Mouse (Mus musculus): ENCODE results near the gene Ifi207. TPM values are rescaled to one million over a fixed set of nuclear protein-coding genes. Genes with fewer than 3 reads are reported as not detected.
"Not testable (repeated sequence)": the region's sequence is repeated elsewhere in the genome, so short reads cannot be mapped to it uniquely, and the experiment has no call there.

Ifi207 gene
- polyA plus RNA-seq, 1 experiment from 2014 or later = 1.1 TPM

DNA sequence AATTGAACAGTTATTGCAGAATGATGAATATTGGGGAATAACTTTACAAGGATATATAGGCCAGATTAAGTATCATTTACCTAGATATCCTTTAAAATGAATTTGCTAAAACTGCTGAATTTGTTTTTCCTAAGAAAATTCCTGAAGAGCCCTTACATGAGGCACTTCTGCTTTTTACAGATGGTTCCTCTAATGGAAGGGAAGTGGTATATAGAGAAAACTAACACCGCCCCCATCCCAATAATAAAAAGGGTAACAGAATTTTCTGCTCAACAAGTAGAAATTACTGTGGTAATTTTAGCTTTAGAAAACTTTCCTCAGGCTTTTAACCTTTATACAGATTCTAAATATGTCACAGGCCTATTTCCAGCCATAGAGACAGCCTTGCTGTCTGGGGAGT lies 47.3 kb downstream of the Ifi207 start:
- no peak for ATAC-seq (ENCODE audit: insufficient read depth, low FRiP score)
- H3K4me3 ChIP-seq (replicated peaks; ENCODE audit: low read length) = no peak overlapping the region
- H3K9me3 ChIP-seq (replicated peaks; ENCODE audit: control insufficient read depth, low read length) = no peaks in the 10 kb centered on the region
- no peak overlapping the region for H3K9ac ChIP-seq (ENCODE audit: low read length)
- H3K36me3 ChIP-seq (ENCODE audit: control insufficient read depth, insufficient read depth, low read length) = no peaks in the 10 kb centered on the region
- no peak overlapping the region for H3K27ac ChIP-seq (ENCODE audit: low read length)
- H3K4me1 ChIP-seq (ENCODE audit: control insufficient read depth, insufficient read depth, low read length) = no peaks in the 10 kb centered on the region
- no peaks in the 10 kb centered on the region for H3K27me3 ChIP-seq (ENCODE audit: control insufficient read depth, insufficient read depth, low read length)
- H3K4me2 ChIP-seq (ENCODE audit: low read depth, low read length) = no peak overlapping the region
- 84% methylated on average over 1 of the region's 1 CpGs for WGBS

DNA sequence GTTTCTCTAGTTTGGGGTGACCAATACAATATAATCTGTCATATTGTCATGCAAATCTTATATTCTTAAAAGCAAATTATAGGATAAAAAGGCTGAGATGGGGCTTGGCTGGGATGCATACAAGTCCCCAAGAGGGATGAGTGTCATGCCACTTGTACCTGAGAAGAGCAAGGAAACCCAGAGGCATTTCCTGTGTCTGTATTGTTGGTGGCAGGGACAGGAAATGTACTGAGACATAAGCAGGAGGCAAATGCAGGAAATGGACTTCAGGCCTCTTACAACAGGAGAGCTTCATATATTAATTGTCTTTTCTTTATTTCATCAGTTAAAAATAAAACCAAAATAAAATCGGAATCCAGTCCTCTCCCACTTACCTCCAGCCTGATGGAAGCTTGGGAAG lies 62.9 kb downstream of the Ifi207 start:
- not testable (repeated sequence) for H3K4me1 ChIP-seq (ENCODE audit: control insufficient read depth, insufficient read depth, low read length); H3K9me3 ChIP-seq (replicated peaks; ENCODE audit: control insufficient read depth, low read length); H3K9ac ChIP-seq (ENCODE audit: low read length); H3K36me3 ChIP-seq (ENCODE audit: control insufficient read depth, insufficient read depth, low read length); H3K27ac ChIP-seq (ENCODE audit: low read length); H3K27me3 ChIP-seq (ENCODE audit: control insufficient read depth, insufficient read depth, low read length); H3K4me2 ChIP-seq (ENCODE audit: low read depth, low read length); ATAC-seq (ENCODE audit: insufficient read depth, low FRiP score); H3K4me3 ChIP-seq (replicated peaks; ENCODE audit: low read length)
- 88% methylated on average over 1 of the region's 1 CpGs for WGBS

DNA sequence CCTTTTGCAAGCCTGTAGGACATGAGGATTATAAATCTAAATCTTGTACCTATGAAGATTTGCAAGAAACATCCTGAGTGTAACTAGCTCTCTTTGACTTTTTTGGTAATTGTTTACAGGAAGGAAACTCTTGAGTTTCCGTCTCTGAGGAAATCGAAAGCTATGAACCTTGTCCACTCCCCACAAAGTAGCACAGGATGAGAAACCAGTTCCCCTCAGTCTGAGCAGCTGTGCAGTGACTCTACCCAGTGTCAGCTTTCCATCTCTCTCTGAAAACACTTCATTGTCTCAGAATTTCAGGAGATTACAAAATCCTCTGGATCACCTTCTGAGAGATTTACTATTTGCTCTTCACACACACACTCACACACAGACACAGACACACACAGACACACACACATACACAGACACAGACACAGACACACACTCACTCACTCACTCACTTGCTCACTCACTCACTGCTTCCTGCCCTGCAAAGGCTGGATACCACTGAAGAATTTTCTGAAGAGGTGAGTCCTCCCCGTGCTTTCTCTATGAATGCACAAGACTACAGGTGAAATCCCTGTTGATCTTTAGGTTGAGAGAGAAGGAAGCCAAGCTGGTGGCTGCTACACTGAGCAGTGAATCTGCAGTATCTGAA lies 68.0 kb downstream of the Ifi207 start, which contains the start of gene Ifi208:
Ifi208 (plus strand) TSS at position 218 of the 640 bp plus-strand sequence.
- WGBS = 27% methylated on average over 3 of the region's 3 CpGs
- not testable (repeated sequence) for H3K4me3 ChIP-seq (replicated peaks; ENCODE audit: low read length)

More for the DNA sequence above, 68.0 kb downstream of the Ifi207 start, which contains the start of gene Ifi208:
- H3K4me1 ChIP-seq (ENCODE audit: control insufficient read depth, insufficient read depth, low read length); H3K27me3 ChIP-seq (ENCODE audit: control insufficient read depth, insufficient read depth, low read length); ATAC-seq (ENCODE audit: insufficient read depth, low FRiP score); H3K9ac ChIP-seq (ENCODE audit: low read length); H3K36me3 ChIP-seq (ENCODE audit: control insufficient read depth, insufficient read depth, low read length); H3K4me2 ChIP-seq (ENCODE audit: low read depth, low read length); H3K9me3 ChIP-seq (replicated peaks; ENCODE audit: control insufficient read depth, low read length); H3K27ac ChIP-seq (ENCODE audit: low read length): not testable (repeated sequence)

Other genes with a start within 250 kb of the Ifi207 start
- gene Ifi214, start 205.8 kb downstream of the Ifi207 start, polyA plus RNA-seq (2015; fragmentation: Nextera tagmentation; extraction: Ambion mirVana) = not detected in 2 replicates
- gene Ifi213, start 142.5 kb downstream of the Ifi207 start, polyA plus RNA-seq (2015; fragmentation: Nextera tagmentation; extraction: Ambion mirVana) = 0.36 TPM in 1 of 2 replicates, not detected in the other
- 0.80 and 1.4 TPM in 2 replicates for gene Ifi209, start 110.8 kb downstream of the Ifi207 start, polyA plus RNA-seq (2015; fragmentation: Nextera tagmentation; extraction: Ambion mirVana)
- gene Ifi208, start 68.1 kb downstream of the Ifi207 start, polyA plus RNA-seq (2015; fragmentation: Nextera tagmentation; extraction: Ambion mirVana) = 0.14 TPM in 2 replicates
- gene Ifi204, start 25.2 kb upstream of the Ifi207 start, polyA plus RNA-seq (2015; fragmentation: Nextera tagmentation; extraction: Ambion mirVana) = 4.7 and 4.8 TPM in 2 replicates
- gene Ifi211, start 171.3 kb upstream of the Ifi207 start, polyA plus RNA-seq (2015; fragmentation: Nextera tagmentation; extraction: Ambion mirVana) = 1.1 and 1.5 TPM in 2 replicates
- 4.8 and 5.4 TPM in 2 replicates for gene Mndal, start 200.7 kb upstream of the Ifi207 start, polyA plus RNA-seq (2015; fragmentation: Nextera tagmentation; extraction: Ambion mirVana)
- 1.8 and 1.9 TPM in 2 replicates for gene Ifi203, start 200.9 kb upstream of the Ifi207 start, polyA plus RNA-seq (2015; fragmentation: Nextera tagmentation; extraction: Ambion mirVana)
- gene Ifi202b, start 241.0 kb upstream of the Ifi207 start, polyA plus RNA-seq (2015; fragmentation: Nextera tagmentation; extraction: Ambion mirVana) = 2.2 and 2.3 TPM in 2 replicates

Data from stomach, embryonic 16.5 days (tissue).